Mouse (Mus musculus): Measurements from ENCODE around the gene Dmrtb1.
A peak's percentile ranks its signal among the peaks of the same experiment; 100 is the strongest.

Gene Dmrtb1

DNA sequence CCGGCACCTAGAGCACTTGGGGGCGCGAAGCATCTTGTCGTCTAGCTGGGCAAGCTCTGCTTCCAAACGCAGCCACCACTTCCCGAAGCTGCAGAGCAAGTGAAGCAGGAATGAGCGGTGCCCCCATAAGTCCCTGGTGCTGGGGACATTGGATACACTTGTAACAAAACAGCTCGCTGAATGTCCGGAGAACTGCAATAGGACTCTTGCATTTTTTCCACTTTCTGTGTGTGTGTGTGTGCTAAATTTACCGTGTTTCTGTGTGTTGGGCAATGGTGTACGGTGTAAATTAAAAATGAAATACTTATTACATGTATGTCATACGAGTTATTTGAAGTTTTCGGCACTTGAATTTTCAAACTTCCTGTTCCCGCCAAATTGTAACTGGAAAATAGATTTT is at the start of gene Dmrtb1:
TSS of gene Dmrtb1 (minus strand) at position 101 of the 400 bp plus-strand sequence.
- no peak for DNase-seq (ENCODE audit: inconsistent age in 2 of 2, low spot score in 1 of 2)

DNA sequence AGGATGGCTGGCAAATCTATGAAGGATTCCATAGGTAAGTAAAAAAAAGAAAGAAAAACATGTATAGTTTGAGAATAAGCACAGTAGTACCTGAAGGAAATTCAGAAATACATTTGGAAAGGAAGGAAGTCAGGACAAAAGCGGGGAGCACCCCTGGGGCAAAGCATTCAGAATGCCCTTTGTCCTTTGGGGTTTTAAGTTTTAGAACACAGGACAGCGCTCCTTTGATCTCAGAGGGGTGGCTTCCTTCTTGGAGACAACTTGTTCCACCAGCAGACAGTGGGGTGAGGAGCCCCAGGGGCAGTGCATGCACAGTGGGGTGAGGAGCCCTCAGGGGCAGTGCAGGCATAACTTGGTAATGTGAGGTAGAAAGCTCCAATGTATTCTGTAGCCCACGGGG is 49.6 kb upstream of the Dmrtb1 start:
- no peak for DNase-seq (ENCODE audit: inconsistent age in 2 of 2, low spot score in 1 of 2)

DNA sequence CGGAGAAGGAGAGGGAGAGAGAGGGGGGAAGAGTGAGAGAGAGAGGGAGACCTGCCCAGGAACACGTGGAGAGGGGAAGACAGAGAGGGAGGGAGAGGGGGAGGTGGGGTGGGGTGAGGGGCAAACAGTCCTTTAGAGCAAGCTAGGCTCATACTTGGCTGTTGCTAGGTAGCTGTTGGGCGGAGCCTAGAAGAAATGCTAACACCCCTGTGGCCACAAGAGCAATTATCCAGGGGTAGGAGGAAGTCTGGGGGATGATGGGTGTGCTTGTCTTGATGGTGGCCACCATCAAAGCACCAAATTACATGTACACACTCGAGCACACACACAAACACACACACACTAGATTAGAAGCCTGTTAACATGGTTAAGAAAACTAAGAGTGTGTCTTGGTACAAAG is 48.6 kb upstream of the Dmrtb1 start:
- DNase-seq (ENCODE audit: inconsistent age in 2 of 2, low spot score in 1 of 2) = no peak

- no peak for DNase-seq (ENCODE audit: inconsistent age in 2 of 2, low spot score in 1 of 2)
Measured at GRCm38 (mm10) chr4:107732182-107732581, 48.2 kb upstream of the Dmrtb1 start.

- no peak for DNase-seq (ENCODE audit: inconsistent age in 2 of 2, low spot score in 1 of 2)
Measured at GRCm38 (mm10) chr4:107731088-107731465, 47.0 kb upstream of the Dmrtb1 start.

DNA sequence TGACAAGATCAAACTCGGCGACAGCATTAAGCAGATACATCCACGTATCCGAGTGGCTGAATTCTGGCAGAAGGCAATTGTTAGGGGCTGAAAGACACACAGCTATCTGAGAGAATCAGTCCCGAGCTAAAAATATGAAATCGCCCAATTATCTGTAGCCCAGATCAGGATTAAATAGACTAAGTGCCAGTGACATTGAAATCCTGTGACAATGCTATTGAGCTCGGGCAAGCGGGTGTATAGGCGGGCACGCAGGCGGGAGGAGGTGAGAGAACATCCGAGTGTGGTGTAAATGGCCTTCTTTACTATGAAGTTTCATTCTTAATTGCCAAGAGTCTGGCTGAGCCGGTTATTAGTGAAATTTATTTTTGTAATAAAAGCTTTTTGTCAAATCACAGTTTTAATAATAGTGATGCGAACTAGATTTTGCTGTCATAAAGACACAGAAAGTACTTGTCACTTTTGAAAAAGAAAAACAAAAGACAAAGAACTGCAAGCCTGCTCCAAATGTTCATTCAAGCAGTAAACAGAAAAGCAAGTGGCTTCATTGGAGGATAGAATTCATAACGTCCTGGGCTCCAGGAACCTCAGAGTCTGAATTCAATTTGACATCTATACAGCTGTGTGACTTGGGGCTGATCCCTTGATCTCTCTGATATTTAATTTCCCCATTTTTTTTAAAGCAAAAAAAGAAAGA is 46.5 kb upstream of the Dmrtb1 start:
- DNase-seq (ENCODE audit: inconsistent age in 2 of 2, low spot score in 1 of 2) = no peak

DNA sequence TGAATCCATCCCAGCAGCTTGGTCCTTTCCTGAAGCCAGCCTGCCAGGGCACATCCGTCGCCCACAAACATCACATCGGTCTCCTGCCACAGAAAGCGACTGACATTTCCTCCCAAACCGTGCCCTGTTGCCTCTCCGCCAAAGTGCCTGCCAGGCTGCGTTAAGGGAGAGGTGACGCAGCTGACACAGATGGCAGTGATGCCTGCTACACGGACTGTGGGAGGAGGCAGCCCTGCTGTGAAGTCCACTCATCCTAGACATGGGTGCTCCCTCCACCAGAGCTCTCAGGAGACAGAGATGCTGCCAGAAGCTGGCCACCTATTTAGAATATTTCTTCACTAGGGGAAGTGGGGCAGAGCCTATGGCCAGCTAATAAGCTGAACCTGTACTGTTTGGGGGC is 41.4 kb upstream of the Dmrtb1 start:
- no peak for DNase-seq (ENCODE audit: inconsistent age in 2 of 2, low spot score in 1 of 2)

DNA sequence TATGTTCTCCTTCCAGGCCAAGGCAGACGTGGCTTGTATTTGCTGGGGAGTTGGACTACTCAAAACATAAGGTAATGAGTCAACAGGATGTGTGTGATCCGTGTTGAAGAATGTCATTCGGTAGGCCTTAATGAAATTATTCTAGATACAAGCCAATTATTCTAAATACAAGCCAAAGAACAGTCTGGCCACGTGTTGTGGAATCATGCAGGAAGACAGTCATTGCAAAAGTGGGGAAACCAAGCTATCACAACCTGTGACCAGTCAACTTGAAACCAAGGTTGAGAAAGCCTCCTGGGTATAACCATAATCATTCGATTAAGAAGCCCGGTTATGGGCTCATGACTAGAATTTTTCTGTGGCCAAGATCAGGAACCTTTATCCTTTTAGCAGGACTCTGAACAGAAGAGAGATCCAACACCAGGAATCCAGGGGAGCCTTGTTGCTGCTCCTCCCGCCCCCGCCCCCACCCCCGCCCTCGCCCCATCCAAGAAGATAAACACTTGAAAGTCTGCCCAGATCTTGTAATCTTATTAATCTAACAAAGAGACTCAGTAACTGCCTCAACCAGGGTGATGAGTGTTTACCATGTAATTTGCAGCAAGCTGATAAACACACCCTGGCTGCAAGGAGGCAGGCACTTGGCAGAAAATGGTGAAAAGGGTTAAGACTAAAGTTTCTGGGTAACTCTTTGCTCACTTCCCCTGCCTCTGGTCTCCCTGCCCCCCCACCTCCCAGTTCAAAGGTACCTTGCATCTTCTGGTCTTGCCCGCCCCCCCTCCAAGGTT is 36.2 kb upstream of the Dmrtb1 start:
- DNase-seq (ENCODE audit: inconsistent age in 2 of 2, low spot score in 1 of 2) = no peak

DNA sequence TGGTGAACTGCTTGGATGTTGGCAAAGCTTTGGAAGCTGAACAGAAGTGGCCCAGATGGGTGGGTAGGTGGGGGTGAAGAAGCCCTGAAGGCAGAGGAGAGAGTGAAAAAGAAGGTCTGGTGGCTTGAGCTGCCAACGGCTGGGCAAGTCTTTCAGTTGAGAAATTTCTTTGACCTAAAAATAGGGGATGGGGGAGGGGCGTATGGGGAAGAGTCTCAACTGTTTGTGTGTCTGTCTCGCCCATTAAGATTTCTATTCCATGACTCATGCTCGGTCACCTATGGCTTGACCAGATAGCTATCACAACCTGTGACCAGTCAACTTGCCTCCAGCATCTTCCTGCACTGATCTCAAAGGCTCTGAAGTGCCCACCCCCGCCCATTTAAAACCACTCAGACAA is 35.1 kb upstream of the Dmrtb1 start:
- DNase-seq (ENCODE audit: inconsistent age in 2 of 2, low spot score in 1 of 2) = no peak

DNA sequence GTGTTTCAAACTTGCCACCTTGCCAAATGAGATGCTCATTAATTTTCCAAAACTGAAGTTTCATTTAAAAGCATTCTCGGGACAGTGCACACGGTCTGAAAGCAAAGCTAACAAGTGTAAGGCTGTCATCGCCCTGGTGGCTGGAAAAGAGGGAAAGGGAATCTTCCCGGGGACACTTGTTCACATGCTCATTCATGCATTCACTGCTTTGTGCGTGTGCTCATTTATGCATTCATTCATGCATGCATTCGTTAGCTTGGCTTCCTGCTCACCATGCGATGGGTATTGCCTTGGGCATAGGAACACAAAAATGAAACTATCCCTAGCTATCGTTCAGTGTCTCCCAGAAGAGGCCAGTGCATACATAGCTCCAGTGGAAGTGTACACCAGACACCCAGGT is 34.7 kb upstream of the Dmrtb1 start:
- DNase-seq (ENCODE audit: inconsistent age in 2 of 2, low spot score in 1 of 2) = no peak

- DNase-seq (ENCODE audit: inconsistent age in 2 of 2, low spot score in 1 of 2) = no peak
Measured at GRCm38 (mm10) chr4:107717718-107718313, 33.8 kb upstream of the Dmrtb1 start.

GRCm38 (mm10) chr4:107716754-107717299 is 32.8 kb upstream of the Dmrtb1 start:
- no peak for DNase-seq (ENCODE audit: inconsistent age in 2 of 2, low spot score in 1 of 2)

DNA sequence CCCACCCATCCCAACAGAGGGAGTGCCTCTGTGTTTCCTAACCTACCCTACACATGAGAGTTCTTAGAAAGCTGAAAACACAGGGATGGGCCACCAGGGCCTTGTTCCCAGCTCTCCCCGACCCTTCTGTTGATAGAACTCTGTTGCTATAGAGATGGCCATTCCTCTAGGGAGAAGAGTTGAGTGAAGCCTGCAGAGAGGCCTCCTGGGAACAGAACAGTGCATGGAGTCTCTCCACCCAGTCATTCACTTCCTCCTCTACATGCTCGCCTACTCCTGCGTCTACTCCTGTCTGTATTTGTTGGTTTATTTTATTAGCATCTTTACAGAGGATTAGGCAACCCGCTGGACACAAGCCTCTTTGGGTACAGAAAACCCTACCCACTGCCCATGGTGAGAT is 22.9 kb upstream of the Dmrtb1 start:
- no peak for DNase-seq (ENCODE audit: inconsistent age in 2 of 2, low spot score in 1 of 2)

DNA sequence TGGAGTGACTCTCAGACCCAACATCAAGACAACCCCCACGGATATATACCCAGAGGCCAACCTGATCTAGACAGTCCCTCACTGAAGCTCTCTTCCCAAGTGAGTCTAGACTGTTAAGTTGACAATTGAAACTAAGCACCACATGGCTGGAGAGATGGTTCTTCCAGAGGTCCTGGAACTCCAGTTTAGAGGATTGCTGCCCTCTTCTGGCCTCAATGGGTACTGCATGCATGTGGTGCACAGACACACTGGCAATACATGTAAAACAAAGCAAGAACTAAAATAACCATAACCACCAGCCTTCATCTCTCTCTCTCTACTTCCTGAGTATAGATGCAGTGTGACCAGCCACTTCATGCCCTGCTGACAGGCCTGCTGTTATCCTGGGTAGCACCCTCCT is 20.2 kb upstream of the Dmrtb1 start:
- no peak for DNase-seq (ENCODE audit: inconsistent age in 2 of 2, low spot score in 1 of 2)

DNA sequence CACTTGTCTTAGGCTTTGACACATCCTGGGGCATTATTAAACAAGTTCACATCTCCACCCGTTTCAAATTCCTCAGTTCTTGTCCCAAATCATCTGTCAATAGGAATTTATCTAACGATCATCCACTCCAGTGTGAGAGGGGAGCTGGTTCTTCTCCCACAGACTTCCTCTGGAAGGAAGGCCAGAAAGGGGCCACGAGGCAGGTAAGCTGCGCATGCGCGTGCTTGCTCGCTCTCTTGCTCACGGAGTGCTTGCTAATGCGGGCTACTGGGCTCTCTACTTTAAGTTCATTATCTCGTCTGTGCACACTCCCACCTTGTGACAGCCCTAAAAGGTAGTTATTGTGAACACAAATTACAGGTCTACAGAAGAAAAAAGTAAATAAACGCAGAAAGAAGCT is 17.6 kb upstream of the Dmrtb1 start:
- no peak for DNase-seq (ENCODE audit: inconsistent age in 2 of 2, low spot score in 1 of 2)

DNA sequence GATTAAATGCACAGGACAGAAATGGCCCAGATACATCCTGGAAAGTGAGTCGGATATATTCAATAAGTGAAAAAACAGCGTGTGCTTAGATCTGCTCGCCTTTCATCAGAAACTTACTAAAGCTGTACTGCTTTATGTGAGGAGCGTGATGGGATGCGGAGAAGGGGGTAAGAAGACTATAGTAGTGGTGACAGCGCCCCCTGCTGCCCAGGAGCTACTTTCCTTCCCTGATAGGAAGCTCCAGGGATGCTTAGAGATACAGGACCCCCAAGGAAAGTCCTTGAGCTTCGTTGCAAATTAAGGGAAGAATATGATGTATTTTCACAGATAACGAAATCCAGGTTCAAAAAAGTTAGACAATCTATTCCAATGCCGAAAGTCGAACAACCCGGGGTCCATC is 17.1 kb upstream of the Dmrtb1 start:
- DNase-seq (ENCODE audit: inconsistent age in 2 of 2, low spot score in 1 of 2) = peak; percentile 8 to 57

DNA sequence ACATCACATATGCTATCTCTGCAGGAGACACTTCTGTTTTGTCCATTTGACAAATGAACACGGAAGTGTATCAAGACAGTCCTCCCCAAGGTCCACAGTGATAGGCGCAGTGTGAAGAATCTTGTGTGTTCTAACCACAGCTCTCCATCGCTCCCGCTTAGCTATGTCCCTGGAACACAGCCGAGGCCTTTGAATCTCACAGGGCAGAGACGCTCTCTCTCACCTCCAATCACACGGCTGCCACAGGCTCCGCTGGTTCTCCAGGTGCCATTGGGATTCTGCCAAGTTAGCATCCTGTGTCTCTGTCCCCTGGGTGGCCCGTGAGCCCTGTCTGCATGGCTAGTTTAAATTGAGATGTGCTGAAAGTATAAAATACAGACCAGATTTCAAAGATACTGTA is 15.2 kb upstream of the Dmrtb1 start:
- no peak for DNase-seq (ENCODE audit: inconsistent age in 2 of 2, low spot score in 1 of 2)

GRCm38 (mm10) chr4:107693816-107694215 is 9.8 kb upstream of the Dmrtb1 start:
- no peak for DNase-seq (ENCODE audit: inconsistent age in 2 of 2, low spot score in 1 of 2)

DNA sequence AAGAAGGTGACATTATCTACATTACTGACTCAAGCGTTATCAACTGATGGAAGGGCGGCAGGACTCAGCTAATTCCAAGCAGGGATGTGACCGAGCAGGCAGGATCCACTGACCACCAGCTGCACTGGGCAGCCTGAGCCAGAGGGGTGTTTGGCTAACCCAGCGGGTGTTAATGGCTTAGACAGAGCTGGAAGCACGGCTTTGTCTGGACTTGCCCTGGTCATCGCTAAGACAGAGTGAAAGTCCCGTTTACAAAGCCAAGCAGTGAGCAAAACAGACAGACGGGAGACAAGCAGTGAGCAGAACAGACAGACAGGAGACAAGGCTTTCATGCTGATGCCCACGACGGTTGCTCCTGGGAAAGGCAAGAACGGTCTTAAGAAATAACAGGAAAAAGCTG is 4.2 kb upstream of the Dmrtb1 start:
- no peak for DNase-seq (ENCODE audit: inconsistent age in 2 of 2, low spot score in 1 of 2)

DNA sequence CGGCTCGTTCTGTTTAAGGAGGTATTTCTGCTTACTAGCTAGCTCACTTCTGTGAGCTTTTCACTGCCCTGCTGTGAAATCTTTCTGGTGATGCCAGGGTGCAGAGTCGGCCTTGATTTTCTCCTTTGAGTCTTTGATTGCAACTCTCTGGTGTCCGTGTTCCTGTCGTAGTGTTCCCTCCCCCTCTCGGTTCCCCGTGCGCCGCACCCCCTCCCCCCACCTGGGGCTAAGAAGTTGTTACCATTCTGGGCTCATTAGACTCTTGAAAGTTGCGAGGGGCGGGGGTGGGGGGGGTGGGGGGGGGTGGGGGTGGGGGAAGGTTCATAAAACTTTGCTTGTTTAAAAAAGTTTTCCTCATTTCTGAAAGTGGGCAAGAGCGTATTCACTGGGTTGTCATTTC is 3.1 kb upstream of the Dmrtb1 start:
- DNase-seq (ENCODE audit: inconsistent age in 2 of 2, low spot score in 1 of 2) = no peak

- no peak for DNase-seq (ENCODE audit: inconsistent age in 2 of 2, low spot score in 1 of 2)
Measured at GRCm38 (mm10) chr4:107683006-107683756, 849 bp downstream of the Dmrtb1 start.

Measured in adrenal gland, adult (tissue).